Mouse (Mus musculus): Measurements from ENCODE around the gene Marc2.
A peak's percentile ranks its signal among the peaks of the same experiment; 100 is the strongest.

Marc2 gene

GRCm38 (mm10) chr1:184853922-184854321 is 7.7 kb upstream of the Marc2 start:
- no peak for DNase-seq (ENCODE audit: low read depth)

DNA sequence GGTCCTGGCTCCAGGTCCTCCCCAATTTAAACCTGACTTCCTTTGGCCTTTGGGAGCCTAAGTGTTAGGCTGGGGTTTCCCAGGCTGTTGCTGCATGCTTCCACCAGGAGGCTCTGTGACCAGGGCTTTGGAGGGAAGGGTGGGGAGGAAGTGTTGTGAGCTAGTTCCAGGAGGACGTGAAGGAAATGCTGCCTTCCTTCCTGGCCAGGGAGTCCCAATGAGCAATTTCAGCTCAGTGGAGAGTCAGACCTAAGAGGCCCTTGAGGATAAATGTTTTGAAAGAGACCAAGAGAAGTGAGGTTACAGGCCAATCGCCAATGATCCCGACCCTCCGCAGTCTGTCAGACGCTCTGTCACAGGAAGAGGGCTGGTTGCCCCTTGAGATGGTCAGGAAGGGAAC is 7.1 kb upstream of the Marc2 start:
- DNase-seq (ENCODE audit: low read depth) = peak; percentile 25

- peak; percentile 56 for DNase-seq (ENCODE audit: low read depth)
Measured at GRCm38 (mm10) chr1:184851741-184852618, 5.7 kb upstream of the Marc2 start.

- no peak for DNase-seq (ENCODE audit: low read depth)
Measured at GRCm38 (mm10) chr1:184851166-184851565, 4.9 kb upstream of the Marc2 start.

DNA sequence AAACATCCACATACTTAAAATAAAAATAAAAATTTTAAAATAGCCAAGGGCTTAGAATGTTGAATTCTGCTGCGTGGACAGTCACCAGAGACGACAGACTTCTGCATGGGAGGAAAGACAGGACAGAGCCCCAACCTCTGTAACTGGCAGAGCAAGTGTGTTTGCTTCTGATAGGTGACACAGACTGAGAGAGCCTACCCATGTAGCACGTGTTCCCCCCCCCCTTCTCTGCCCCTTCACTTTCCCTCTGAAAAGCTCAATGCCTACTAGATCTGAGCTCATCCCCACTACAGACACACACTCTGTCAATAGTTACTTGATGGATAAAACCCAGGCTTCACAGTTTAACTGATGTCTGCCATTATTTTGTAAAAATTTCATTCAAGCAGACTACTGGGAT is 722 bp upstream of the Marc2 start:
- DNase-seq (ENCODE audit: low read depth) = no peak

DNA sequence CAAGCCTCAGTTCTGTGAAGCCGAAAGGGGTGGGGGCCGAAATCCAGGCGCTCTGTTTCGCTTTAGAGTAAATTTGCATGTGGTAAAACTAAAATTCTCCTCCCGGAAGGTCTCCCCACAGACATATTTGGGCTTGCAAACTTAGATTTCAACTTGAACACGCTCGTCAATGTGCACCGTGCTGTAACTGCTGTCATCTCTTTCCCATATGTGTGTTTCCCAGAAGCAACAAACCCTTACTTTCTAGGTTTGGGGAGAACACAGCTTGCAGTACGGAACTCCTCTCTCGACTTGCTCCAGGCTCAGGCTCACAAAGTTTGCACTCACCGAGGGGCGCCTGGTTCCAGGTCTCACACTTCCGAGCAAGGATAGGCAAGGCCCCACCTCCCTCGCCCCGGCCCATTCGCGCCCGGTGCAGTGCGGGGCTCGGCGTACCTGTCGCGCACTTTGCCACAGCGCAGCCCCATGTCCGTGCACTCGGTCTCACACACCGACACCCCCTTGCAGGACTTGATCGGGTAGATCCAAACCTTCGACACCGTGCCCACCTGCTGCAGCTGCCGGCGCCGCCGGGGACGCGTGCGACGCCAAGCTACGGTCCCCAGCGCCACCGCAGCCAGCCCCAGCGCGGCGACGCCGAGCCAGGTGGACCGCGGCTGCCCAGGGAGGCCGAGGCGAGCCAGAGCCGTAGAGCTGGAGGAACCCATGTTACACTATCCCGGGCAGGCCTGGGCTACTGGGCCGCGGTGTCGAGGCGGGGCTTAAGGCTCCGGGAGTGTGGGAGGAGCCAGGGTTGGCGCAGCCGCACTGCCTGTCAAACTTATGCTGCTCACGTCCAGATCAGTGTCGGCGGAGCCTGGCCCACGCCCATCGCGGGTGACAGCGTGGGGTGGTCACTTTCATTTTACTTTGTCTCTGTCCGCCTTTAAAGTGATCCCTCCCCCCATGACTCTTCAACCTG is 860 bp downstream of the Marc2 start:
- DNase-seq (ENCODE audit: low read depth) = peak; percentile 68

- DNase-seq (ENCODE audit: low read depth) = no peak
Measured at GRCm38 (mm10) chr1:184844326-184845066, 1.8 kb downstream of the Marc2 start.

- no peak for DNase-seq (ENCODE audit: low read depth)
Measured at GRCm38 (mm10) chr1:184837649-184838048, 8.6 kb downstream of the Marc2 start.

DNA sequence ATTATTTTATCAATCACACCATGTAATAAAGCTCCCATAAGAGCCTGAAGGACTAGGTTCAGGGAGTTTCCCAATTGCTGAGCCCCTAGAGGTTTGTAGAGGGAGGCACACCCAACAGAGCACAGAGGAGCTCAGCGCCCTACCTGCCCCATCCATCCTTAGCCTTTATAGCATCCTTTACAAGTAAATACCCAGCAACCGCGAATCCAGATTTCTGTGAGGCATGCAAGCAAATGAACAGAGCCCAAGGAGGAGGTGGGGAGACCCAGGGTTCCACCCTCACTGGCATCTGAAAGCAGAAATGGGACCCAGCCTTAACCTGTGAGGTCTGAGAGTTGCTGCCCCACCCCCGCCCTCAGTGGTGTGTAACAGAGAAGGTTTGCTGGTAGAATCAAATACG is 9.9 kb downstream of the Marc2 start:
- DNase-seq (ENCODE audit: low read depth) = no peak

DNA sequence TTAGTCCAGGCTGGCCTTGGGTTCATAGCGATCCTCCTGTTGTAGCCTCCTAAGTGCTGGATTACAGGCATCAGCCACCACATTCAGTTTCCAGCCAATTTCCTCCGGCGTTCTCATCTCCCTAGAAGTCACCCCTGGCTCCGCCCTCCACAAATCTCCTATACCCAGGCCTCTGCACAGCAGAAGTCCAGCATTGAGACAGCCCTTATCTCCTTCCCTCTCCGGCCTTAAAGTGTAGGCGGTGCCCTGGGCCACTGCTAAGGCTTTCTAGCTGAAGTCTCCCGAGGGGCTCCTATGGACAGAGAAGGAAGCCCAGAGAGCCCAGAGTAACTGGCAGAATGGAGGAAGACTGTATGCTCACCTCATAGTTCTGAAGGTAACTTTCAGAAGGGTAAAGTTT is 12.8 kb downstream of the Marc2 start:
- no peak for DNase-seq (ENCODE audit: low read depth)

GRCm38 (mm10) chr1:184832211-184832610 is 14.0 kb downstream of the Marc2 start:
- DNase-seq (ENCODE audit: low read depth) = no peak

DNA sequence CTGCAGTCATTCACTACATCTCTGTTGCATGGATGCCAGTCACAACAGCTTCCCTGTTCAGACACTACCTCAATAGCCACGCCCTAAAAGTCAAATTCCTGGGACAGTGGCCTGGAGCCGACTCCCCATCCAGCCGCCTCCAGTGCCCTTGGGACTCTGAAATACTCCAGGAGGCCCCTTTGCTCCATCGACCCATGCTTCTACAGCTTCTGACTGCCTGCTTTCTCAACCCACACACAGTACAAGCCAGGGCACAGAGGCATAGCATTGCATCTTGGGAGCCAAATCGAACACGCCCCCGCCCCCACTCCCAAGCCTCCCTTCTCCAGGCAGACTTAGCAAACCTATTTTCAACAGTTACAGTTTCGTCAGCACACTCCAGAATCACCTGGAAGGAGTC is 16.4 kb downstream of the Marc2 start:
- DNase-seq (ENCODE audit: low read depth) = no peak

GRCm38 (mm10) chr1:184827175-184827701 is 19.0 kb downstream of the Marc2 start:
- no peak for DNase-seq (ENCODE audit: low read depth)

DNA sequence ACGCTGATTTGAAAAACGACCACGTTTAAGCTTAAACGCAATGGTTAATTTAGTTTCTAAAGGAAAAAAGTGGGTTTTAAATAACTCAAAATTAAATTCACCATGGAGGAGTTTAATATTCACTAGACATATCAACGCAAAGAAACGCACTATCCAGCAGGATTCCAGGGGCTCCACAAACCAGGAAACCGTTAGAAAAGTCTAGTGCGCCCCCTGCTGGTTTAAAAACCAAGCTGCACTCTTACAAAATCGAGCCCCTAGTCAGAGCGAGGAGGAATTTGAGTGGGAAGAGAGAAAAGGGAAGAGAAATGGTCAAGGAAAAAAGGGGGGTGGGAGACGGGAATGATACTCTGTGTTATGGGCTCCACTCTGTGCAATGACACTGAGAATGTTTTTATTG is 21.2 kb downstream of the Marc2 start:
- DNase-seq (ENCODE audit: low read depth) = no peak

DNA sequence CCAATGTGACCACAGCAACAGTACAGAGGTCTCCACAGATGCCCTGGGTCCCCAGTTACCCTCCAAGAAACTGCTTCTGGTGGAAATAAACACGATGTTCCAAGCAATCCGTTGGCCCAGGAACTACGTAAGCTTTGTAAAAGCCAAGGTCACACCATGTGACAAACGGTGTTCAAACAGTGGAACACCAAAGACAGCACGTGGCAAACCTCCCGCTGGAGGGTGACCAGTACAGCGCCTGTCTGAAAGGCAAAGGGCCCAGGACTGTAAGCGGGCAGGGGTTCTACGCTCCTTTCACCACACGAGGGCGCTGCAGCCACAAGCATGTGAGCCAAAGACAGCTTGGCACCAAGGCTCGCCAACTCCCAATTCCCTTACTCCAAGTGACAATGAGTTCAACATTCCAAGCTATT is 21.8 kb downstream of the Marc2 start:
- peak; percentile 81 for DNase-seq (ENCODE audit: low read depth)

- no peak for DNase-seq (ENCODE audit: low read depth)
Measured at GRCm38 (mm10) chr1:184822678-184823077, 23.6 kb downstream of the Marc2 start.

DNA sequence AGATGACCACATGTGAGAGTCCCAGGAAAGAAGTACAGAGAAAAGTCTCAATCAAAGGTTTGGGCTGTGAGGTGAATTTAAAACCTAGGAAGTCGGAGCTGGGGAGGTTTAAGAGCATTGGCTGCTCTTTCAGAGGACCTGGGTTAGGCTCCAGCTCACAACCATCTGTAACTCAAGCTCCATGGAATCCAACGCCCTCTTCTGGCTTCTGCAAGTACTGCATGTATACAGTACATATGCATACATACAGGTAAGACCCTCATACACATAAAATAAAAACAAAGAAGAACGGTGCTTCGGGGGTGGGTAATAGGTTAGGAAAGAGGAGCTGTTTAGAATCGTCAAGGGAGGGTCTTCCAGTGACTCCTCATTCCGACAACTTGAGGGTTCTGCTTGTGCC is 28.5 kb downstream of the Marc2 start:
- no peak for DNase-seq (ENCODE audit: low read depth)

DNA sequence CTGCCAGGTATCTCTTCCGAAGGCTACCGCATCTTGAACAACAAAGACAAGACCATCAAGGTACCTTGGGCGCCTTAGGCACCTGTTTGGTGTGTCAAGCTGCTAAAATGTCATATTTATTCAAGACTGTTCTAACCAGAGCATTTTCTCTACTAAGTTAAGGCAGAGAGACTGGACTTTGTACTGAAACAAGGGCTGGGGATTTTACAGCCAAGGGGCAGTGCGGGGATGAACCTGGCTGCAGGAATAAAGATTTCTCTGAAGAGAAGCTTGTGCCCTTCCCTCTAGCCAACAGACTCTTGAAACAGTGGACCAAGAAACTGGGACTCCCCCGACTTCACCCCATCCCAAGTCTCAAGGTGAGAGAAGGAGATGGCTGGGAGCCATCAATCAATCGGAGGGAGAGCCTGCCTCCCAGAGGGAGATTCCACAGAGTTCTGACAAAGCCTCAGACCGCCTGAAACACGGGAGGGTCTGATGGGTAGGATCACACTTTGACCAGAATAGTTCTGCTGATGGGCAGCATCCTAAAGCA is 34.5 kb downstream of the Marc2 start:
- no peak for DNase-seq (ENCODE audit: low read depth)

DNA sequence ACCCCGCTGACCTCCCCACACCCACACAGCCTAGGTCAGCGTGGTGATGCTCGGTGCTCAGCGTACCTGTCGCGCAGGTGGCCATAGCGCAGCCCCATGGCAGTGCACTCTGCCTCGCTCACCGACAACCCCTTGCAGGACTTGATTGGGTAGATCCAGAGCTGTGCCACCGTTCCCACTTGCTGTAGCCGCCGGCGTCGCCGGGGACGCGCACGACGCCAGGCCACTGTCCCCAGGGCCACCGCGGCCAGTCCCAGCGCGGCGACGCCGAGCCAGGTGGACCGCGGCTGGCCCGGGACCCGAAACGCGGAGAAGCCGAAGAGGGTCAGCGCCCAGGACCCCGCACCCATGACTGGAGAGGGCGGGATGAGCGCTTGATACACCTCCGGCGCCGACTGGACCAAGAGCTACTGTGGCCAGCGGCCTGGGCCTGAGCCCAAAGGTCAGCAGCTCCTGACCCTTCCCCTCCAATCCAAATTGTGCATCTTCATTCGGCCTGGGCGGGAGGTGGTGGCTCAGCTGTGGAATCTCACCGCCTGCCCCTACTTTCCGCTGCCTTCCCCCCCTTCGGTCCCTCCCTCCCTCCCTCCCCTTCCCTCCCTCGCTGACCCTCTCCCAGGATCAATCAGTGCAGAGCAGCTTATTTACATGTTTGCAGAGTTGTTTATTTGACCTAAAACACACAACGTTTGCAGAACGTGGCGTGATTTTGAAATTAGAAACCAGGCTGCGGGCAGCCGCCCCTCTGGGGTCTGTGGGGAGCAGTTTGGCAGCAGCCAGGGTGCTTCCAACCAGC is 35.3 kb downstream of the Marc2 start, which contains the start of gene Marc1:
Gene Marc1 (minus strand): TSS at position 534 of the 796 bp plus-strand sequence.
- no peak for DNase-seq (ENCODE audit: low read depth)

GRCm38 (mm10) chr1:184809578-184810001 is 36.7 kb downstream of the Marc2 start:
- DNase-seq (ENCODE audit: low read depth) = no peak
